11 mouse cellular contexts compared by ENCODE assay signal in the genomic region with DNA sequence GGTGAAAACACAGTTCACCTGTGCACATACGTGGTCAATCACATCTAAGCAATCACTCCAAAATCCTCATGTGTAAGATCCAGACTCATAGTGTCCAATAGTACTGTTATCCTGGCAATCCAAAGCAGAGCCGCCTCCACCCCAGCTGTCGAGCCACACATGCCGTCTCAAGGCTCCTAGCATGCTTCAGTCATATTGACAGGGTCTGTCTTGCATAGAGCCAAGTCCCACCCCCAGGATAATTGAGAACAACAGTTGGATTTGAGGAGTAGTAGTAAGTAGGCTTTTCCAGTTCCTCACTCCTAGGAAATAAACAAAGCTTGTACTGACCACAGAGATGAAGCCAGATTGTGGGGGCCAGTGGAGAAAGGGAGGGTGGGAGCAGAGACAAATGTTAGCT. TPM values are rescaled to one million over a fixed set of nuclear protein-coding genes. Genes with fewer than 3 reads are reported as not detected.
DNase-seq lines count a peak whose midpoint lies in the region; ATAC-seq and TF ChIP-seq lines count a peak whose summit lies in the region.
"Had no signal": no experiment of that assay in that cellular context is flagged by ENCODE, and none has a peak within 500 bp of the region (broad histone marks: within the 10 kb centered on the region; RNA-seq: fewer than 3 reads in every experiment).

No protein-coding gene starts in this region.

- H3ac ChIP-seq in myocyte (ENCODE audit: control insufficient read depth, insufficient read length), result no peak overlapping the region

- no peak for TF ChIP-seq POLR2A in myocyte (IDR thresholded peaks at IDR 0.05; ENCODE audit: insufficient read length, low read depth)

- no peaks in the 10 kb centered on the region for H3K9me3 ChIP-seq in lung, postnatal 0 days (ENCODE audit: low read length)
- no peaks in the 10 kb centered on the region for H3K9me3 ChIP-seq in forebrain, embryonic 11.5 days (ENCODE audit: control insufficient read depth, low read length)

- H3K27me3 ChIP-seq in lung, postnatal 0 days (replicated peaks; ENCODE audit: insufficient read depth, low read length), result no peaks in the 10 kb centered on the region
- no peaks in the 10 kb centered on the region for H3K27me3 ChIP-seq in forebrain, embryonic 11.5 days (ENCODE audit: control insufficient read depth, insufficient read depth, low read length)
- no peaks in the 10 kb centered on the region for H3K27me3 ChIP-seq in myocyte (ENCODE audit: control insufficient read depth, insufficient read depth, insufficient read length)

- no peaks in the 10 kb centered on the region for H3K36me3 ChIP-seq in lung, postnatal 0 days (ENCODE audit: insufficient read depth, low read length)
- no peaks in the 10 kb centered on the region for H3K36me3 ChIP-seq in forebrain, embryonic 11.5 days (ENCODE audit: control insufficient read depth, insufficient read depth, low read length)
- no peaks in the 10 kb centered on the region for H3K36me3 ChIP-seq in myocyte (ENCODE audit: control insufficient read depth, insufficient read depth)

- no peak overlapping the region for H3K4me2 ChIP-seq in lung, postnatal 0 days (replicated peaks; ENCODE audit: low read depth, low read length)
- H3K4me2 ChIP-seq in forebrain, embryonic 11.5 days (ENCODE audit: low read depth, low read length, severe bottlenecking), result no peak overlapping the region
- no peak overlapping the region for H3K4me2 ChIP-seq in myocyte (ENCODE audit: low read depth)

- H3K79me2 ChIP-seq in myocyte (ENCODE audit: control insufficient read depth, insufficient read depth), result no peaks in the 10 kb centered on the region

- no peak overlapping the region for H3K9ac ChIP-seq in lung, postnatal 0 days (replicated peaks; ENCODE audit: low read depth)
- H3K9ac ChIP-seq in forebrain, embryonic 11.5 days (ENCODE audit: low read length), result no peak overlapping the region

- WGBS in lung, postnatal 0 days, result 82% methylated on average over 4 of the region's 4 CpGs
- WGBS in forebrain, embryonic 11.5 days, result 53% methylated on average over 4 of the region's 4 CpGs

- peak; percentile 38 for DNase-seq in lung, postnatal 0 days (ENCODE audit: low spot score)
- no peak for DNase-seq in lung, adult 18-20 months
- no peak for DNase-seq in forebrain, embryonic 11.5 days (ENCODE audit: low spot score)
- peak; percentile 76 to 86 for DNase-seq in layer of hippocampus, adult 8-10 months (ENCODE audit: low spot score in 2 of 2)
- DNase-seq in gastrocnemius, postnatal 10 days, result no peak
- no peak for DNase-seq in heart, adult 18-20 months
- DNase-seq: adrenal gland, adult 2 months; cerebellum, adult 8-10 months; kidney, postnatal 25 days; thymus, postnatal 25 days had no signal

- TF ChIP-seq EP300 in lung, postnatal 0 days (IDR thresholded peaks at IDR 0.05), result no peak

- H3K4me3 ChIP-seq in lung, postnatal 0 days (ENCODE audit: low read depth, low read length), result no peak overlapping the region
- no peak overlapping the region for H3K4me3 ChIP-seq in forebrain, embryonic 11.5 days (ENCODE audit: low read depth, low read length)
- H3K4me3 ChIP-seq in myocyte, result no peak overlapping the region

- TF ChIP-seq CTCF in lung, postnatal 0 days (IDR thresholded peaks at IDR 0.05), result no peak

- no peak overlapping the region for H3K27ac ChIP-seq in lung, postnatal 0 days (ENCODE audit: low read length)
- peak overlapping the region; percentile 54 for H3K27ac ChIP-seq in forebrain, embryonic 11.5 days (ENCODE audit: low read depth, low read length)

- no peak for ATAC-seq in lung, postnatal 0 days
- 0 out of 2 replicates have a peak, but pooled peaks have one; percentile 10 for ATAC-seq in forebrain, embryonic 11.5 days (replicated peaks; ENCODE audit: low FRiP score)

- H3K4me1 ChIP-seq in lung, postnatal 0 days (ENCODE audit: insufficient read depth, low read depth, low read length), result no peaks in the 10 kb centered on the region
- H3K4me1 ChIP-seq in forebrain, embryonic 11.5 days (replicated peaks; ENCODE audit: control insufficient read depth, insufficient read depth, low read length), result peaks cover 29% of the 10 kb centered on the region

TF ChIP-seq in myocyte, 11 proteins besides CTCF, POLR2A, EP300 and RAD21:
- no peak for TF ChIP-seq USF1 (IDR thresholded peaks at IDR 0.05; ENCODE audit: low read depth)
- TF ChIP-seq E2F4 (IDR thresholded peaks at IDR 0.05; ENCODE audit: insufficient read depth), result no peak
- TF ChIP-seq MYOD1 (IDR thresholded peaks at IDR 0.05; ENCODE audit: control insufficient read depth in 1 of 3, insufficient read length in 2 of 3, low read depth in 2 of 3), result peak in 2 of 3 experiments; percentile 51 to 69
- TF ChIP-seq MYOG (IDR thresholded peaks at IDR 0.05; ENCODE audit: control insufficient read depth in 1 of 3, insufficient read depth in 1 of 3, insufficient read length in 2 of 3, low read depth in 2 of 3), result peak in 2 of 3 experiments; percentile 34 to 63
- TF ChIP-seq MAX (IDR thresholded peaks at IDR 0.05; ENCODE audit: low read depth), result no peak
- no peak for TF ChIP-seq TCF12 (IDR thresholded peaks at IDR 0.05; ENCODE audit: insufficient read depth, poor library complexity, severe bottlenecking)

RNA-seq across cellular contexts. Expression of a gene that starts 24.4 kb away (rescaled TPM):
- 37.0 and 37.8 TPM in 2 replicates for polyA plus RNA-seq in lung, postnatal 0 days (2015; fragmentation: Nextera tagmentation; extraction: Ambion mirVana)
- 79.1 and 85.9 TPM in 2 replicates for polyA plus RNA-seq in forebrain, embryonic 11.5 days (2014; fragmentation: Nextera tagmentation; extraction: Ambion mirVana)
- 10 to 100 TPM; 38.0 to 39.9 (median 39.4) TPM for total RNA-seq in layer of hippocampus, adult 8-10 months (2022)
- polyA plus RNA-seq in myocyte (2012; fragmentation: generic; extraction: Trizol), result 28.0 TPM
- 10 to 100 TPM; 18.8 to 22.7 TPM for total RNA-seq in gastrocnemius, postnatal 10 days (2021)
- total RNA-seq in heart, adult 18-20 months (2021), result 10 to 100 TPM; 19.9 to 20.1 TPM

Comparison
In these comparisons a context has a peak if more than half of its experiments do, and no peak if none do; other contexts are left out.
1. DNase-seq: peak in lung, postnatal 0 days (single experiment) and layer of hippocampus, adult 8-10 months (2 of 2); none in lung, adult 18-20 months (0 of 2), forebrain, embryonic 11.5 days (single experiment), gastrocnemius, postnatal 10 days (single experiment) and heart, adult 18-20 months (0 of 2).